Mouse (Mus musculus) intestine, postnatal 0 days (tissue): ENCODE measurements around the gene Babam2. TPM values are rescaled to one million over a fixed set of nuclear protein-coding genes. Genes with fewer than 3 reads are reported as not detected.
A peak's percentile ranks its signal among the peaks of the same experiment; 100 is the strongest.

ENCODE experiments used
- ATAC-seq: fragments of 200-750 bp; cut with Nextera tagmentation; 2 replicates; pipeline ENCODE4 v1.8.0; 2017; ENCODE audit warnings: mild to moderate bottlenecking, moderate TSS enrichment, moderate library complexity
- H3K27ac ChIP-seq: fragments of 300-500 bp; sonication (generic); 2 replicates; pipeline ENCODE4 v1.5.1; 2014; ENCODE audit warnings: mild to moderate bottlenecking, low read depth, low read length, moderate library complexity
- H3K27me3 ChIP-seq: fragments of 300-500 bp; sonication (generic); replicated peaks from 2 replicates; pipeline ENCODE4 v1.6.1; 2014; ENCODE audit warnings: low read length, mixed read lengths; ENCODE audit not compliant: control insufficient read depth, insufficient read depth
- H3K36me3 ChIP-seq: fragments of 300-500 bp; sonication (generic); 2 replicates; pipeline ENCODE4 v1.6.1; 2014; ENCODE audit warnings: mild to moderate bottlenecking, moderate library complexity; ENCODE audit not compliant: control insufficient read depth, insufficient read depth
- H3K4me1 ChIP-seq: fragments of 300-500 bp; sonication (generic); replicated peaks from 2 replicates; pipeline ENCODE4 v1.6.1; 2014; ENCODE audit warnings: antibody characterized with exemption, low read length, mixed read lengths; ENCODE audit not compliant: control insufficient read depth, insufficient read depth
- H3K4me2 ChIP-seq: fragments of 300-500 bp; sonication (generic); replicated peaks from 2 replicates; pipeline ENCODE4 v1.6.1; 2014; ENCODE audit warnings: low read depth, mild to moderate bottlenecking, moderate library complexity
- H3K4me3 ChIP-seq: fragments of 300-500 bp; sonication (generic); 2 replicates; pipeline ENCODE4 v1.5.1; 2014; ENCODE audit warnings: low read depth, low read length
- H3K9ac ChIP-seq: fragments of 300-500 bp; sonication (generic); 2 replicates; pipeline ENCODE4 v1.6.1; 2014; ENCODE audit warnings: mild to moderate bottlenecking, low read depth, low read length
- H3K9me3 ChIP-seq: fragments of 300-500 bp; sonication (generic); 2 replicates; pipeline ENCODE4 v1.6.1; 2016; ENCODE audit warnings: mixed run types; ENCODE audit not compliant: control insufficient read depth
- CTCF ChIP-seq: sonication (generic); IDR thresholded peaks from 2 replicates; pipeline ENCODE4 v1.5.1; 2016; ENCODE audit warnings: low read depth, mild to moderate bottlenecking, control low read depth, antibody characterized with exemption, moderate library complexity
- WGBS: fragments of 180-500 bp; shearing (Covaris S2); extraction: QIAGEN DNeasy Blood & Tissue Kit; methylation state at CpG from one replicate; pipeline ENCODE4 v1.1.7; 2014; 5-methylcytosine and 5-hydroxymethylcytosine counted together
- polyA plus RNA-seq: library from polyadenylated mRNA; unstranded; fragments of >200 nt; fragmentation: Nextera tagmentation; extraction: Ambion mirVana; gene quantifications from 2 replicates; pipeline ENCODE4 v1.2.1, GENCODE M21; 2015

The Babam2 gene
- polyA plus RNA-seq, 1 experiment from 2014 or later: 53.8 TPM

- no peak overlapping the region for H3K4me3 ChIP-seq
- no peaks in the 10 kb centered on the region for H3K4me1 ChIP-seq
- WGBS: 86% methylated on average over 4 of the region's 4 CpGs
- H3K9me3 ChIP-seq: no peaks in the 10 kb centered on the region
- no peak overlapping the region for H3K9ac ChIP-seq
- no peak overlapping the region for H3K4me2 ChIP-seq
- no peaks in the 10 kb centered on the region for H3K27me3 ChIP-seq
- ATAC-seq: no peak
- H3K36me3 ChIP-seq: no peaks in the 10 kb centered on the region; the same call in 1 of the 2 replicates
- no peak overlapping the region for H3K27ac ChIP-seq
- no peak for TF ChIP-seq CTCF
Measured at GRCm38 (mm10) chr5:31918566-31918965, 221.1 kb downstream of the Babam2 start.

GRCm38 (mm10) chr5:31920129-31920528, 222.6 kb downstream of the Babam2 start:
- Histone ChIP-seq H3K27ac (no peak overlapping the region), H3K4me1 (no peaks in the 10 kb centered on the region), H3K4me3 (no peak overlapping the region), H3K9ac (no peak overlapping the region), H3K4me2 (no peak overlapping the region), H3K27me3 (no peaks in the 10 kb centered on the region), H3K9me3 (no peaks in the 10 kb centered on the region), H3K36me3 (no peaks in the 10 kb centered on the region; the same call in 1 of the 2 replicates)
- TF ChIP-seq CTCF: no peak
- ATAC-seq: no peak

GRCm38 (mm10) chr5:31920890-31921289, 223.4 kb downstream of the Babam2 start:
- no peak overlapping the region for H3K4me2 ChIP-seq
- 0 out of 2 replicates have a peak overlapping the region, but pooled peaks have one; percentile 9 for H3K27ac ChIP-seq
- H3K9ac ChIP-seq: no peak overlapping the region
- H3K4me3 ChIP-seq: no peak overlapping the region
- 6% methylated on average over 1 of the region's 1 CpGs for WGBS
- ATAC-seq: peak; percentile 43
- H3K27me3 ChIP-seq: no peaks in the 10 kb centered on the region
- no peaks in the 10 kb centered on the region for H3K4me1 ChIP-seq
- TF ChIP-seq CTCF: no peak
- no peaks in the 10 kb centered on the region for H3K9me3 ChIP-seq
- no peaks in the 10 kb centered on the region; the same call in 1 of the 2 replicates for H3K36me3 ChIP-seq

GRCm38 (mm10) chr5:31924075-31924474, 226.6 kb downstream of the Babam2 start:
- no peaks in the 10 kb centered on the region for H3K4me1 ChIP-seq
- no peaks in the 10 kb centered on the region for H3K9me3 ChIP-seq
- no peak overlapping the region for H3K9ac ChIP-seq
- no peaks in the 10 kb centered on the region for H3K36me3 ChIP-seq
- ATAC-seq: no peak
- H3K4me3 ChIP-seq: no peak overlapping the region
- TF ChIP-seq CTCF: no peak
- H3K27ac ChIP-seq: no peak overlapping the region
- no peaks in the 10 kb centered on the region for H3K27me3 ChIP-seq
- no peak overlapping the region for H3K4me2 ChIP-seq

- no peak overlapping the region for H3K4me2 ChIP-seq
- H3K4me3 ChIP-seq: no peak overlapping the region
- no peak overlapping the region for H3K9ac ChIP-seq
- H3K9me3 ChIP-seq: no peaks in the 10 kb centered on the region
- no peaks in the 10 kb centered on the region for H3K36me3 ChIP-seq
- H3K27ac ChIP-seq: no peak overlapping the region
- no peaks in the 10 kb centered on the region for H3K4me1 ChIP-seq
- 91% methylated on average over 1 of the region's 1 CpGs for WGBS
- peak; percentile 79 for TF ChIP-seq CTCF
- no peaks in the 10 kb centered on the region for H3K27me3 ChIP-seq
- no peak for ATAC-seq
Measured at GRCm38 (mm10) chr5:31926551-31926950, 229.1 kb downstream of the Babam2 start.

GRCm38 (mm10) chr5:31929007-31929406, 231.5 kb downstream of the Babam2 start:
- TF ChIP-seq CTCF: no peak
- ATAC-seq: no peak
- Histone ChIP-seq H3K9ac (no peak overlapping the region), H3K36me3 (no peaks in the 10 kb centered on the region), H3K4me3 (no peak overlapping the region), H3K27me3 (no peaks in the 10 kb centered on the region), H3K27ac (no peak overlapping the region), H3K4me1 (no peaks in the 10 kb centered on the region), H3K9me3 (no peaks in the 10 kb centered on the region), H3K4me2 (no peak overlapping the region)
- 82% methylated on average over 7 of the region's 7 CpGs for WGBS

GRCm38 (mm10) chr5:31931127-31931625, 233.7 kb downstream of the Babam2 start:
- no peak overlapping the region for H3K4me2 ChIP-seq
- H3K36me3 ChIP-seq: no peaks in the 10 kb centered on the region
- H3K9ac ChIP-seq: no peak overlapping the region
- H3K27me3 ChIP-seq: no peaks in the 10 kb centered on the region
- ATAC-seq: no peak
- TF ChIP-seq CTCF: no peak
- H3K9me3 ChIP-seq: no peaks in the 10 kb centered on the region
- 84% methylated on average over 8 of the region's 8 CpGs for WGBS
- H3K27ac ChIP-seq: no peak overlapping the region
- no peaks in the 10 kb centered on the region for H3K4me1 ChIP-seq
- no peak overlapping the region for H3K4me3 ChIP-seq
